ENCODE assay signal across 10 mouse cellular contexts in genomic region chr12:81530587-81530986, GRCm38 (mm10). TPM values are rescaled to one million over a fixed set of nuclear protein-coding genes. Genes with fewer than 3 reads are reported as not detected.
DNase-seq lines count a peak whose midpoint lies in the region; ATAC-seq and TF ChIP-seq lines count a peak whose summit lies in the region.
"Not testable (repeated sequence)": the region's sequence is repeated elsewhere in the genome, so short reads cannot be mapped to it uniquely, and the experiment has no call there.
"Had no signal": no experiment of that assay in that cellular context is flagged by ENCODE, and none has a peak within 500 bp of the region (broad histone marks: within the 10 kb centered on the region; RNA-seq: fewer than 3 reads in every experiment).

No protein-coding gene starts in this region.

- H3K36me3 ChIP-seq in hindbrain, embryonic 14.5 days (replicated peaks; ENCODE audit: control insufficient read depth, insufficient read depth); midbrain, embryonic 16.5 days (ENCODE audit: control insufficient read depth, insufficient read depth, low read length); splenic B cell, adult 2 months (ENCODE audit: control insufficient read depth, insufficient read depth, low read length, poor library complexity, severe bottlenecking): not testable (repeated sequence)

- not testable (repeated sequence) for H3K27ac ChIP-seq in hindbrain, embryonic 14.5 days; layer of hippocampus, adult 2 months; midbrain, embryonic 16.5 days (ENCODE audit: low read length)

- 85% methylated on average over 5 of the region's 8 CpGs for WGBS in hindbrain, embryonic 14.5 days
- WGBS in midbrain, embryonic 16.5 days = 88% methylated on average over 5 of the region's 8 CpGs

- not testable (repeated sequence) for H3K27me3 ChIP-seq in hindbrain, embryonic 14.5 days (ENCODE audit: control insufficient read depth, insufficient read depth, low read length); midbrain, embryonic 16.5 days (ENCODE audit: control insufficient read depth, insufficient read depth, low read depth, low read length); splenic B cell, adult 2 months (ENCODE audit: control insufficient read depth, insufficient read depth, low read length, poor library complexity, severe bottlenecking)

- H3K9ac ChIP-seq in hindbrain, embryonic 14.5 days; midbrain, embryonic 16.5 days (ENCODE audit: low read depth, low read length): not testable (repeated sequence)

- peak; percentile 17; the same call in 1 of the 2 replicates for TF ChIP-seq CTCF in layer of hippocampus, adult 2 months (conservative IDR thresholded peaks at IDR 0.05)

- DNase-seq in 416B (ENCODE audit: low read depth) (peak; percentile 47), ES-CJ7 (ENCODE audit: low read depth, low spot score) (peak; percentile 77), WW6 (ENCODE audit: low read depth, low spot score) (peak; percentile 31)
- DNase-seq in hindbrain, embryonic 14.5 days (ENCODE audit: low spot score); layer of hippocampus, adult 2 months (ENCODE audit: low spot score in 2 of 2): not testable (repeated sequence)
- peak; percentile 7 for DNase-seq in splenic B cell, adult 2 months (ENCODE audit: low read depth, low spot score)

- H3K4me1 ChIP-seq in hindbrain, embryonic 14.5 days (replicated peaks; ENCODE audit: control insufficient read depth, insufficient read depth, low read length) = peaks cover 22% of the 10 kb centered on the region
- H3K4me1 ChIP-seq in midbrain, embryonic 16.5 days (ENCODE audit: control insufficient read depth, insufficient read depth, low read length) = peaks cover 20% of the 10 kb centered on the region

- ATAC-seq in hindbrain, embryonic 14.5 days (ENCODE audit: low FRiP score); midbrain, embryonic 16.5 days: not testable (repeated sequence)

- H3K4me2 ChIP-seq in hindbrain, embryonic 14.5 days (replicated peaks) = peak overlapping the region; percentile 21; the same call in 1 of the 2 replicates
- H3K4me2 ChIP-seq in midbrain, embryonic 16.5 days (ENCODE audit: low read length) = peak overlapping the region; percentile 14; the same call in 1 of the 2 replicates

- H3K9me3 ChIP-seq in hindbrain, embryonic 14.5 days (ENCODE audit: control insufficient read depth, low read length); midbrain, embryonic 16.5 days (replicated peaks; ENCODE audit: control insufficient read depth, low read length, poor library complexity, severe bottlenecking): not testable (repeated sequence)

- not testable (repeated sequence) for H3K4me3 ChIP-seq in hindbrain, embryonic 14.5 days (replicated peaks; ENCODE audit: low read length); layer of hippocampus, adult 2 months; midbrain, embryonic 16.5 days (ENCODE audit: low read depth, low read length)

RNA-seq across cellular contexts. Expression of gene Gm20498, which starts 2.1 kb away (rescaled TPM):
- 41.7 and 42.0 TPM in 2 replicates for polyA plus RNA-seq in hindbrain, embryonic 14.5 days (2014; fragmentation: Nextera tagmentation; extraction: Ambion mirVana)
- total RNA-seq in layer of hippocampus, adult 2 months (2021) = 10 to 100 TPM; 37.3 to 40.0 TPM
- 42.0 and 44.4 TPM in 2 replicates for polyA plus RNA-seq in midbrain, embryonic 16.5 days (2015; fragmentation: Nextera tagmentation; extraction: Ambion mirVana)

RNA-seq across cellular contexts. Expression of gene Synj2bp, which starts 2.1 kb away (rescaled TPM):
- polyA plus RNA-seq in hindbrain, embryonic 14.5 days (2014; fragmentation: Nextera tagmentation; extraction: Ambion mirVana) = 32.0 and 37.6 TPM in 2 replicates
- 10 to 100 TPM; 28.9 to 32.4 TPM for total RNA-seq in layer of hippocampus, adult 2 months (2021)
- polyA plus RNA-seq in midbrain, embryonic 16.5 days (2015; fragmentation: Nextera tagmentation; extraction: Ambion mirVana) = 36.7 and 39.8 TPM in 2 replicates

RNA-seq across cellular contexts. Expression of gene Adam21, which starts 37.7 kb away (rescaled TPM):
- 0.90 and 1.1 TPM in 2 replicates for polyA plus RNA-seq in hindbrain, embryonic 14.5 days (2014; fragmentation: Nextera tagmentation; extraction: Ambion mirVana)
- under 1 TPM; 0.23 to 0.27 TPM for total RNA-seq in layer of hippocampus, adult 2 months (2021)
- polyA plus RNA-seq in midbrain, embryonic 16.5 days (2015; fragmentation: Nextera tagmentation; extraction: Ambion mirVana) = 0.82 and 0.89 TPM in 2 replicates
- total RNA-seq: heart, postnatal 14 days had no signal
- polyA plus RNA-seq: liver, adult 2 months; liver, embryonic 16.5 days had no signal

RNA-seq across cellular contexts. Expression of gene Cox16, which starts 45.7 kb away (rescaled TPM):
- polyA plus RNA-seq in hindbrain, embryonic 14.5 days (2014; fragmentation: Nextera tagmentation; extraction: Ambion mirVana) = 117 and 136 TPM in 2 replicates
- total RNA-seq in layer of hippocampus, adult 2 months (2021) = 10 to 100 TPM; 34.5 to 45.3 TPM
- polyA plus RNA-seq in midbrain, embryonic 16.5 days (2015; fragmentation: Nextera tagmentation; extraction: Ambion mirVana) = 110 TPM in 2 replicates
